Mouse (Mus musculus): Measurements from ENCODE around the gene Sorl1. TPM values are rescaled to one million over a fixed set of nuclear protein-coding genes. Genes with fewer than 3 reads are reported as not detected.

Sorl1 gene
- total RNA-seq, 2 experiments from 2014 or later: 20.2 to 22.2 TPM

- no peak for ATAC-seq (replicated peaks; ENCODE audit: low FRiP score, poor library complexity, severe bottlenecking)
These were observed 145.7 kb downstream of the Sorl1 start for GRCm38 (mm10) chr9:41978366-41978765.

- no peak for ATAC-seq (replicated peaks; ENCODE audit: low FRiP score, poor library complexity, severe bottlenecking)
These were observed 148.1 kb downstream of the Sorl1 start for GRCm38 (mm10) chr9:41975968-41976367.

- no peak for ATAC-seq (replicated peaks; ENCODE audit: low FRiP score, poor library complexity, severe bottlenecking)
These were observed 149.4 kb downstream of the Sorl1 start for GRCm38 (mm10) chr9:41974661-41975060.

DNA sequence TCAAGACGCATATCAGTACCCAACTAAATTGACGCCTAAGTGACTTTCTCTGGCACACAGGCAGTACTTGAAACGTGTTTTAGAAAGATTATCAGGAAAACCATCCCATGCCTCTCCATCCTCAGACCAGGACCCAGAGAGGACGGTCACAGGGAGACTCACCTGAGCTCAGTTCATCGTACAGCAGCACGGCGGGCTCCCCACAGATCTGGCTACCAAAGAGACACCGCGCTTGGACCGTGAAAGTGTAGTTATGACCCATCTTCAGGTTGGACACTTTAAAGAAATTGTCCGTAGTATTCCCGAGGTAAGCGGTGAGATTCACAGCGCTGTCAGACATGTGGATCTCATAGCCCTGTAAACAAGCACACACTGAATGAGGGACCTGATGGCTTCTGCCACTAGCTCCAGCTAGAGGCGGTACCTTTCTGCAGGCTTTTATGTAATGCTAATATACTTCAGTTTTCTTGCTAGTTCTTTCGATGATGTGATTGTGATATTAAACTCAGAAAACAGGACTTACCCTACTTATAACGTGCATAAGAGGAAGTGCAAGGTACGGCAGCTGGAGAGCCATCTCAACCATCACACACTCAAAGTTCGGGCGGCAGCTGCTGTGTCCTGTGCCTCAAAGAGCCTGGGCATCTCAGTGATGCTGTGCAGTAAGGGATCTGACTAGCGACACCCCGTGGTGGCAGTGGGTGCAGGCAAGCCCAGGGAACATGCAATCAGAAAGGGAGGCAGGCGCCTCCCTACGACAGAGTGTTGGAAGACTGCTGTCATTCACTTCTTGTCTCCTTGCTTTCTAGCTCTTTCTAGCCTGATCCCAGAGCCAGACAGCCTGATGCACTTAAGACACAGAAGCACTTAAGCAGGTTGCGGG is 150.1 kb downstream of the Sorl1 start:
- ATAC-seq (replicated peaks; ENCODE audit: low FRiP score, poor library complexity, severe bottlenecking): no peak

DNA sequence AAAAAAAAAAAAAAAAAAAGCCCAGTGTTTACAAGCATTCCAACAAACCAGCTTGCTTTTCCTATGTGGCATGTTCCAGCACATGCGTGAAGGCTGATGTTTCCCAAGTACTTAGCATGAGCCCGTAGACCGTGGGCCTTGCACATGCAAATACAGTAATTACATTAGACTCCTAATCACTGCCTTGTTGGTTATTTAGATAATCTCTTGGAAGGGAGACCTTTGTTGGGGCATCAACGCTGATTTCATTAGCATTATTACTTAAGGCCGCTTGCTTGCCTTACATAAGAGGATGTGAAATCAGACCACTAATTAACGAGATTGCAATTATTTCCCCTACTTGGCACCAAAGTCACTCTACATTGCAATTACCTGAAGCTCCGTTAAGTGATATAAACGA is 154.1 kb downstream of the Sorl1 start:
- ATAC-seq (replicated peaks; ENCODE audit: low FRiP score, poor library complexity, severe bottlenecking): no peak

DNA sequence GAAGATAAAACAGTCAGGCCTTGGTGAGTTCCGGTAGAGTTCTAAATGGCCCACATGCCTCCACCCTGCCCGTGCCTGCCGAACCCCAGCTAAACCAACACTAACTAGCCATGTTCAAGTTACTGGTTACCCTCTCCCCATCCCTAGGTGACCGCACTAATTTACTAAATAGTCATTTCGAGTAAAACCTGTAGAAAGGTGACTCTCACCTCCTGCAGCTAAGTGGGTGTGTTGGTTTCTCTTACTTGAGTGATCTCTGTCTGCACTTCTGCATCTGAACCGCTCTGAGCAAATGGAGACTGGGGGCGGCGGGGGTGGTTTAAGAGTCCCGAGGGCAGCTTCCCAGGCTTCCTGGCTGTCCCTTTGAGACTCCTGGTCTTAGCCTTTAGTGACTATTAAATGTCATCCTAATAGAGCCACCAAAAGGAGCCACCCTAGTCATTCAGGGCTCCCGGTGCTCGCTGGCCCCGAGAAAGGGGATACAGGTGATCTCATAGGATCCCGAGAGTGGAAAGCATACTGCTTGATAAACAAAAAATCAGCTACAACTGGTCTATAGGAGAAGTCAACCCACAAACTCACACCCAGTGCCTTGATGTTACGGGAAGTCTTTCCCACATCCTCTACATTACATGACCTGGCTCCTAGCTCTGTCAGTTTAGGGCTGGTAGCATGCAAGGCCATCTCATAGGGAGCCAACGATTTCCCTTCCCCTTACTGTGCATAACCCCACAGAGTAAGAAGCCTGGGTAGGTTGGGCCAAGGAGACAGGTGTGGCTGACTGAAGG is 155.2 kb downstream of the Sorl1 start:
- ATAC-seq (replicated peaks; ENCODE audit: low FRiP score, poor library complexity, severe bottlenecking): no peak

DNA sequence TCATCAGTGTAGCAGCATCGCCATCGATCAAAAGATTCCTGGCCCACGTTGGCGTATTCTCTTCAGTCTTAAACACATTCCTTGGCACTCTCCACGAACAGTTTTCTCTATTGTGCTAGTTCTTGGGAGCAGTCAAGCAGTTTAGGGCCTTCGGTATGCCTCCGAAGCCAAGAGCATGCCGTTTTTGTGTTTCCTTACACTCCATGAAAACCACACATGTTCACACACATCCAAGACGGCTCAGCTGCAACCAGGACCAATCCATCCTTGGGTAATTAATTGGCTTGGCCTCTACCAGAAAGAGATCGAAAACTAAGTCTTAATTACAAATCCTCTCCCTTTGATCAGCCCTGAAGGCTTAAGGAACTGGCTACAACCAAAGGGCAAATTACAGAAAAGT is 162.8 kb downstream of the Sorl1 start:
- no peak for ATAC-seq (replicated peaks; ENCODE audit: low FRiP score, poor library complexity, severe bottlenecking)

GRCm38 (mm10) chr9:41958282-41958681 is 165.8 kb downstream of the Sorl1 start:
- no peak for ATAC-seq (replicated peaks; ENCODE audit: low FRiP score, poor library complexity, severe bottlenecking)

DNA sequence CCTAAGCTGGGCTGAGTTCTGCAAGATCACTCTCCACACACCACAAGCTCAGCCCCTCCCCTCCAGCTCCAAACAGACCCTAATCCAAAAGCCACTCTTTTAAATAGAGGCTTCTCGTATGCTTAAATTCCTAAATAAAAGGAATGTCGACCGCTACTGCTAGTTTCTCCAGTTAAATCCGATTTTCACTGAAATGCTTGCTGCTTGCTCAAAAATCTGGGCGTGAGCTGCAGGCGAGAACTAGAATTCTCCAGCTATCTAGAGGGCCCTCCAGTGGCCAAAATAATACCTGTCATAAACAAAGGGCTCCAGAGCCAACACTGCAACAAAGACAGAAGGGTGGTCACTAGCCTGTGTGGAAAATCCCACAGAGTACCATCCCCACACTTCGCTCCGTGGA is 170.6 kb downstream of the Sorl1 start:
- ATAC-seq (replicated peaks; ENCODE audit: low FRiP score, poor library complexity, severe bottlenecking): no peak

GRCm38 (mm10) chr9:41952650-41953204 is 171.4 kb downstream of the Sorl1 start:
- no peak for ATAC-seq (replicated peaks; ENCODE audit: low FRiP score, poor library complexity, severe bottlenecking)

- no peak for ATAC-seq (replicated peaks; ENCODE audit: low FRiP score, poor library complexity, severe bottlenecking)
These were observed 172.5 kb downstream of the Sorl1 start for GRCm38 (mm10) chr9:41951472-41952129.

DNA sequence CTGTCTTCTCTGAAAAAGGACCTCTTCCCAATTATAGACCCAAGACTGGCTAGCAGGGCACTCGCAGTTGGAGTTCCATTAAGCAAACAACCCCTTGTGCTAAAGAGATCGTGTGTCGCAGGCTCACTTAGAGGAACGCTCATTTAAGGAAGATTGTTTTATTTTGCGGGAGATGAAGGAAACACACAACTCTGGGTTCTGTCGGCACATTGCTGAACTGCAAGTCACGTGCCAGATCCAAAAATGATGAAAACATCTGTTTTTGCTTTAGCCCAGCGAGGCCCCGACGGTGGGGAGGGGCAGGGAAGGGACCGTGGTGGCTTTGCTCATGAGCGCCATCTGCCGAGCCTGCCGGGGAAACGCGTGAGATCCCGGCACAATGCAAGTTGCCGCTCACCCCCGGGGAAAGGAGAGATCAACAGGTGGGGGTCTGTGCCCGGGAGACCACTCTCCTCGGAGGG is 173.1 kb downstream of the Sorl1 start:
- no peak for ATAC-seq (replicated peaks; ENCODE audit: low FRiP score, poor library complexity, severe bottlenecking)

- no peak for ATAC-seq (replicated peaks; ENCODE audit: low FRiP score, poor library complexity, severe bottlenecking)
These were observed 173.7 kb downstream of the Sorl1 start for GRCm38 (mm10) chr9:41950109-41950990.

GRCm38 (mm10) chr9:41949476-41949875 is 174.6 kb downstream of the Sorl1 start:
- ATAC-seq (replicated peaks; ENCODE audit: low FRiP score, poor library complexity, severe bottlenecking): no peak

GRCm38 (mm10) chr9:41944964-41945363 is 179.1 kb downstream of the Sorl1 start:
- ATAC-seq (replicated peaks; ENCODE audit: low FRiP score, poor library complexity, severe bottlenecking): no peak

- no peak for ATAC-seq (replicated peaks; ENCODE audit: low FRiP score, poor library complexity, severe bottlenecking)
These were observed 181.0 kb downstream of the Sorl1 start for GRCm38 (mm10) chr9:41942970-41943635.

- ATAC-seq (replicated peaks; ENCODE audit: low FRiP score, poor library complexity, severe bottlenecking): no peak
These were observed 183.7 kb downstream of the Sorl1 start for GRCm38 (mm10) chr9:41940311-41940853.

- no peak for ATAC-seq (replicated peaks; ENCODE audit: low FRiP score, poor library complexity, severe bottlenecking)
These were observed 185.6 kb downstream of the Sorl1 start for GRCm38 (mm10) chr9:41938449-41938848.

Data from erythroblast, adult 5-6 weeks (primary cell).